Mouse (Mus musculus): ENCODE results near the gene Slc38a9. TPM values are rescaled to one million over a fixed set of nuclear protein-coding genes. Genes with fewer than 3 reads are reported as not detected.
A peak's percentile ranks its signal among the peaks of the same experiment; 100 is the strongest.

The Slc38a9 gene
- polyA plus RNA-seq, 2 experiments, result 9.2 to 10.9 TPM

DNA sequence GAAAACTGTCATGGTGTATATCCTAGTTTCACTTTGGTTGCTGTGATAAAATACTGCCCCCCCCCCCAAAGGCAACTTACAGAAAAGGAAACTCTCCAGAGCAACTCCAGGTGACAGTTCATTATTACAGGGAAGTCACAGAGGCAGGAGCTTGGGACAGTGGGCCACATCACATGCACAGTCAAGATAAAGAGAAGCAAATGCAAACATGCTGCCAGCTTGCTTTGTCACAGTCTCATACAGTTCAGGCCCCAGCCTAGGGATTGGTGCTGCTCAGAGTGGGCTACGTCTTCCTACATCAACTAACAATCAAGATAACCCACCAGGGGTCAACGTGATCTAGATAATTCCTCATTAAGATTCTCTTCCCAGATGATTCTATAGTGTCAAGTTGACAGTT is 89.3 kb downstream of the Slc38a9 start:
- Histone ChIP-seq H3K4me1 (replicated peaks; ENCODE audit: control insufficient read depth in 2 of 2, insufficient read depth in 2 of 2, low read length in 1 of 2) (peaks cover 67 to 74% of the 10 kb centered on the region in 2 experiments), H3K4me2 (ENCODE audit: low read depth) (peak overlapping the region; percentile 69), H3K27ac (peak overlapping the region; percentile 99), H3K4me3 (ENCODE audit: insufficient read depth in 1 of 2, low read depth in 2 of 2, low read length in 2 of 2) (no peak overlapping the region), H3K36me3 (replicated peaks; ENCODE audit: control insufficient read depth, insufficient read depth, low read depth) (no peaks in the 10 kb centered on the region), H3K9me3 (ENCODE audit: control insufficient read depth, low read length) (no peaks in the 10 kb centered on the region), H3K9ac (replicated peaks) (peak overlapping the region; percentile 24; the same call in 1 of the 2 replicates), H3K27me3 (ENCODE audit: control insufficient read depth, insufficient read depth, low read length) (no peaks in the 10 kb centered on the region)
- ATAC-seq (ENCODE audit: insufficient read depth), result no peak
- TF ChIP-seq CTCF (IDR thresholded peaks at IDR 0.05; ENCODE audit: low read depth), result no peak
- no peak for TF ChIP-seq EP300 (IDR thresholded peaks at IDR 0.05; ENCODE audit: low read depth)
- WGBS (ENCODE audit: insufficient replicate concordance), result 77% methylated on average over 2 of the region's 2 CpGs
- DNase-seq (ENCODE audit: low read depth in 3 of 3, low spot score in 3 of 3), result no peak

- DNase-seq (ENCODE audit: low read depth in 3 of 3, low spot score in 3 of 3), result peak; percentile 59 to 65 (median 59)
- peak overlapping the region; percentile 63 for H3K4me2 ChIP-seq (ENCODE audit: low read depth)
- no peaks in the 10 kb centered on the region for H3K27me3 ChIP-seq (ENCODE audit: control insufficient read depth, insufficient read depth, low read length)
- H3K4me3 ChIP-seq (ENCODE audit: insufficient read depth in 1 of 2, low read depth in 2 of 2, low read length in 2 of 2), result peak overlapping the region; percentile 27 to 28
- 9% methylated on average over 18 of the region's 18 CpGs for WGBS (ENCODE audit: insufficient replicate concordance)
- ATAC-seq (ENCODE audit: insufficient read depth), result peak; percentile 45
- peak overlapping the region; percentile 61 for H3K9ac ChIP-seq (replicated peaks)
- H3K36me3 ChIP-seq (replicated peaks; ENCODE audit: control insufficient read depth, insufficient read depth, low read depth), result no peaks in the 10 kb centered on the region
- H3K4me1 ChIP-seq (replicated peaks; ENCODE audit: control insufficient read depth in 2 of 2, insufficient read depth in 2 of 2, low read length in 1 of 2), result peaks cover 52 to 60% of the 10 kb centered on the region in 2 experiments
- no peak for TF ChIP-seq CTCF (IDR thresholded peaks at IDR 0.05; ENCODE audit: low read depth)
- TF ChIP-seq EP300 (IDR thresholded peaks at IDR 0.05; ENCODE audit: low read depth), result no peak
- no peaks in the 10 kb centered on the region for H3K9me3 ChIP-seq (ENCODE audit: control insufficient read depth, low read length)
- peak overlapping the region; percentile 99 for H3K27ac ChIP-seq
Measured at GRCm38 (mm10) chr13:112751454-112752308, 91.1 kb downstream of the Slc38a9 start.

GRCm38 (mm10) chr13:112752309-112752975 is 91.9 kb downstream of the Slc38a9 start:
- WGBS (ENCODE audit: insufficient replicate concordance), result 52% methylated on average over 11 of the region's 11 CpGs
- H3K4me2 ChIP-seq (ENCODE audit: low read depth), result peak overlapping the region; percentile 63
- no peaks in the 10 kb centered on the region for H3K36me3 ChIP-seq (replicated peaks; ENCODE audit: control insufficient read depth, insufficient read depth, low read depth)
- peak overlapping the region; percentile 99 for H3K27ac ChIP-seq
- no peak overlapping the region; the same call in 1 of the 2 replicates for H3K9ac ChIP-seq (replicated peaks)
- H3K9me3 ChIP-seq (ENCODE audit: control insufficient read depth, low read length), result no peaks in the 10 kb centered on the region
- DNase-seq (ENCODE audit: low read depth in 3 of 3, low spot score in 3 of 3), result no peak
- H3K27me3 ChIP-seq (ENCODE audit: control insufficient read depth, insufficient read depth, low read length), result no peaks in the 10 kb centered on the region
- no peak for ATAC-seq (ENCODE audit: insufficient read depth)
- TF ChIP-seq CTCF (IDR thresholded peaks at IDR 0.05; ENCODE audit: low read depth) (no peak), EP300 (IDR thresholded peaks at IDR 0.05; ENCODE audit: low read depth) (no peak)
- peaks cover 45 to 53% of the 10 kb centered on the region in 2 experiments for H3K4me1 ChIP-seq (replicated peaks; ENCODE audit: control insufficient read depth in 2 of 2, insufficient read depth in 2 of 2, low read length in 1 of 2)
- no peak overlapping the region for H3K4me3 ChIP-seq (ENCODE audit: insufficient read depth in 1 of 2, low read depth in 2 of 2, low read length in 2 of 2)

GRCm38 (mm10) chr13:112753522-112753921 is 93.0 kb downstream of the Slc38a9 start:
- 81% methylated on average over 9 of the region's 9 CpGs for WGBS (ENCODE audit: insufficient replicate concordance)

GRCm38 (mm10) chr13:112754871-112755270 is 94.3 kb downstream of the Slc38a9 start:
- no peak overlapping the region for H3K4me2 ChIP-seq (ENCODE audit: low read depth)
- no peak overlapping the region for H3K9ac ChIP-seq (replicated peaks)
- H3K9me3 ChIP-seq (ENCODE audit: control insufficient read depth, low read length), result no peaks in the 10 kb centered on the region
- H3K27me3 ChIP-seq (ENCODE audit: control insufficient read depth, insufficient read depth, low read length), result no peaks in the 10 kb centered on the region
- no peak overlapping the region for H3K4me3 ChIP-seq (ENCODE audit: insufficient read depth in 1 of 2, low read depth in 2 of 2, low read length in 2 of 2)
- DNase-seq (ENCODE audit: low read depth in 3 of 3, low spot score in 3 of 3) (no peak), ATAC-seq (ENCODE audit: insufficient read depth) (no peak)
- 52% methylated on average over 4 of the region's 4 CpGs for WGBS (ENCODE audit: insufficient replicate concordance)
- no peaks in the 10 kb centered on the region for H3K36me3 ChIP-seq (replicated peaks; ENCODE audit: control insufficient read depth, insufficient read depth, low read depth)
- peaks cover 22 to 31% of the 10 kb centered on the region in 2 experiments for H3K4me1 ChIP-seq (replicated peaks; ENCODE audit: control insufficient read depth in 2 of 2, insufficient read depth in 2 of 2, low read length in 1 of 2)
- TF ChIP-seq EP300 (IDR thresholded peaks at IDR 0.05; ENCODE audit: low read depth) (no peak), CTCF (IDR thresholded peaks at IDR 0.05; ENCODE audit: low read depth) (0 out of 2 replicates have a peak, but pooled peaks have one; percentile 20)
- no peak overlapping the region for H3K27ac ChIP-seq

More at GRCm38 (mm10) chr13:112753522-112753921, 93.0 kb downstream of the Slc38a9 start:
- DNase-seq (ENCODE audit: low read depth in 3 of 3, low spot score in 3 of 3) (no peak), ATAC-seq (ENCODE audit: insufficient read depth) (no peak)
- Histone ChIP-seq H3K4me3 (ENCODE audit: insufficient read depth in 1 of 2, low read depth in 2 of 2, low read length in 2 of 2) (no peak overlapping the region), H3K4me1 (replicated peaks; ENCODE audit: control insufficient read depth in 2 of 2, insufficient read depth in 2 of 2, low read length in 1 of 2) (peaks cover 35 to 42% of the 10 kb centered on the region in 2 experiments), H3K27ac (no peak overlapping the region), H3K36me3 (replicated peaks; ENCODE audit: control insufficient read depth, insufficient read depth, low read depth) (no peaks in the 10 kb centered on the region), H3K27me3 (ENCODE audit: control insufficient read depth, insufficient read depth, low read length) (no peaks in the 10 kb centered on the region), H3K9ac (replicated peaks) (no peak overlapping the region), H3K4me2 (ENCODE audit: low read depth) (no peak overlapping the region), H3K9me3 (ENCODE audit: control insufficient read depth, low read length) (no peaks in the 10 kb centered on the region)
- TF ChIP-seq CTCF (IDR thresholded peaks at IDR 0.05; ENCODE audit: low read depth) (no peak), EP300 (IDR thresholded peaks at IDR 0.05; ENCODE audit: low read depth) (no peak)

Measured in liver, embryonic 14.5 days (tissue).